Mouse (Mus musculus) heart, adult 2 months (tissue): Measurements from ENCODE around the gene Gm20518.

Experiments
- CTCF ChIP-seq: fragments of 200-600 bp; IDR thresholded peaks from 2 replicates; pipeline ENCODE4 v1.8.1; 2022; ENCODE audit warnings: antibody characterized with exemption, mild to moderate bottlenecking, moderate library complexity
- EP300 ChIP-seq: fragments of 200-500 bp; IDR thresholded peaks from 2 replicates; pipeline ENCODE4 v1.6.1; 2011; ENCODE audit warnings: low read depth, low read length, control low read depth; ENCODE audit not compliant: insufficient read depth

DNA sequence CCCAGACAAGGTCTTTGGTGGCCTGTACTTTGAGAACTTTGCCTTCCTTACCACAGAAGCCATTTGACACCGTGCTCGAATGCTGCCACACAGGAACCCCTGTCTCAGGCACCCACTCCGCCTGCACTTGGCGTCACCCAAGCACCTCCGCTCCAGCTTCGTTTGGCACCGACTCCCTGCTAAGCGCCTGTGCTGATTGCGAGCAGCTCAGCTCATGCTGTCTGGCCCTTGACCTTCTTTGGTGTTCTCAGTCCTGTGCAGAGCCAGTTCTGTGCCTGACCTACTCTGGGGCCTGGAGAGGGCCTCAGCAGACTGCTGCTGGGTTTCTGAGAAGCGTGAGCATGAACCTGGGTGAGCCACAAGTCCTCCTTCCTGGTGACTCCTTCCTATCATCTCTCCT is 45.3 kb upstream of the Gm20518 start:
- TF ChIP-seq CTCF (no peak), EP300 (no peak)
